Mouse (Mus musculus): ENCODE measurements at regions not wholly inside any gene's neighbourhood (a gene's known extent, or its start where the extent isn't known, plus 50 kb on each side); places are given as distances from the start of the nearest gene placed in this dataset.

DNA sequence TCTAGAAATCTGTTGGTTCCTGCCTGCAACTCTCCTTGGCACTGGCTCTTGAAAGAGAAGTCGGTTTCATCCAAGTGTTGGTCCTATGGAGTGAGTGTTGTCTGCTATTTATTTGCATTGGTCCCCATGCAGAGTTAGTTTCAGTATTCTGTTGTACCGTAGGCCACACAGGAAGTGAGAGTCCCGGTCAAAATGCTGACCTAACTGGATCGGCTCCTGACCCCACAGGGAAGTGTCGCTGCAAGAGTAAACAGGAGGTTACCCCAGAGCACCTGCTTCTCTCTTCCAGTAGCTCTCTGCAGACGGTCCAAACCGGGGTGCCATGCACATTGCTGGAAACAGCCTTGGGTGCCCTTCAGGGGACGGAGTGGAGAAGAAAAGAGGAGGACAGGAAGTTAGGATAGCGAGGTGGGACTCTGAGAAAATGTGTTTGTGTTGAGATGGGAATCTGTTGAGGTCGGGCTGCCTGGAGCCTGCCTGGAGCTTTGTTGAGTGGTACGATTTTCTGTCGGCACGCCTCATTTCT is 53.6 kb upstream of the Rap1b start:
- no peak for TF ChIP-seq GATA1 (IDR thresholded peaks at IDR 0.05; ENCODE audit: borderline replicate concordance, low read length)
- TF ChIP-seq FLI1 (IDR thresholded peaks at IDR 0.05; ENCODE audit: low read length) = no peak
